Mouse (Mus musculus) liver, adult 2 months (tissue): ENCODE results near the gene C730034F03Rik. TPM values are rescaled to one million over a fixed set of nuclear protein-coding genes. Genes with fewer than 3 reads are reported as not detected.

Experiments used
- DNase-seq: peaks from one replicate; pipeline ENCODE4 v3.0.0-alpha.2; 2011; ENCODE audit warnings: low read depth, low spot score; ENCODE audit errors: extremely low read depth
- H3K27ac ChIP-seq: fragments of 200-500 bp; replicated peaks from 2 replicates; pipeline ENCODE4 v1.5.1; 2012; ENCODE audit warnings: low read depth, mild to moderate bottlenecking, control low read depth, inconsistent platforms, low read length; ENCODE audit not compliant: insufficient read depth
- H3K27me3 ChIP-seq: fragments of 200-500 bp; 2 replicates; pipeline ENCODE4 v1.6.1; 2012; ENCODE audit warnings: mild to moderate bottlenecking, moderate library complexity, low read length, inconsistent platforms; ENCODE audit not compliant: control insufficient read depth, insufficient read depth
- H3K36me3 ChIP-seq: fragments of 200-500 bp; 2 replicates; pipeline ENCODE4 v1.6.1; 2012; ENCODE audit warnings: low read length, inconsistent platforms; ENCODE audit not compliant: control insufficient read depth, insufficient read depth
- H3K4me1 ChIP-seq: fragments of 200-500 bp; 2 replicates; pipeline ENCODE4 v1.6.1; 2011; ENCODE audit warnings: low read length; ENCODE audit not compliant: control insufficient read depth, insufficient read depth
- H3K4me3 ChIP-seq: fragments of 200-500 bp; 2 replicates; pipeline ENCODE4 v1.5.1; 2011; ENCODE audit warnings: low read depth, mild to moderate bottlenecking, control low read depth, low read length, moderate library complexity; ENCODE audit not compliant: insufficient read depth
- H3K79me2 ChIP-seq: fragments of 200-500 bp; 2 replicates; pipeline ENCODE4 v1.6.1; 2012; ENCODE audit warnings: inconsistent platforms, mild to moderate bottlenecking, low read length, moderate library complexity; ENCODE audit not compliant: control insufficient read depth, insufficient read depth
- H3K9ac ChIP-seq: fragments of 200-500 bp; 2 replicates; pipeline ENCODE4 v1.6.1; 2012; ENCODE audit warnings: low read depth, mild to moderate bottlenecking, control low read depth, inconsistent platforms, low read length
- CTCF ChIP-seq: fragments of 200-500 bp; IDR thresholded peaks from 2 replicates; pipeline ENCODE4 v1.5.1; 2011; ENCODE audit warnings: low read depth, low read length, control low read depth
- POLR2A ChIP-seq: fragments of 200-500 bp; IDR thresholded peaks from 2 replicates; pipeline ENCODE4 v1.6.1; 2011; ENCODE audit warnings: low read length, control low read depth; ENCODE audit not compliant: insufficient read depth; ENCODE audit errors: extremely low read depth
- WGBS: fragments of 180-500 bp; shearing (Covaris S2); methylation state at CpG from one replicate; pipeline ENCODE4 v1.1.7; 2018; 5-methylcytosine and 5-hydroxymethylcytosine counted together
- polyA plus RNA-seq: library from polyadenylated mRNA; depleted of rRNA; stranded (reverse); fragments of >200 nt; gene quantifications from 2 replicates; pipeline ENCODE4 v1.2.3, GENCODE M21; 2012; rRNA removed
- total RNA-seq: library from RNA; depleted of rRNA; stranded (reverse); fragments of >200 nt; gene quantifications from 2 replicates; pipeline ENCODE4 v1.2.3, GENCODE M21; 2014; rRNA removed

C730034F03Rik gene
- total and polyA plus RNA-seq, 2 experiments, result 0.83 to 1.6 TPM

DNA sequence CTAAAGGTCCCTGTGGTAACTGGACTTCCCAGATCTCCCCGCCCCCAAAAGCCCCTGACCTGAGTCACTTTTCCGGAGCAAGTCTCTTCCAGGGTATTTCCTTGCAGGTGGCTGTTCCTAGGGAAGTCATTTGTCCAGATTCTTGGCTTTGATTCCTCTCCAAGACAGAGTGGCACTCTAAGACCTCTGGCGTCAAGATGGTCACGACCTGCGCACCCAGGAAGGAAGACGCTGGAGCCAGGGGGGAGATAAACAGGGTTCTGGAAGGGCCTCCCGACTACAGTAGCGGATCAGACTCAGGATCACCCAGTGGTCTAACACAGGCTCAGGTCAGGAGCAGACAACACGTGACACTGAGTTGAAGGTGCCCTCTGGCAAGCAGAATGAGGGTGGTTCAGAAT lies 47.7 kb downstream of the C730034F03Rik start, which contains the start of gene Arsa:
TSS of gene Arsa (minus strand) at position 335 of the 401 bp plus-strand sequence.
- H3K4me1 ChIP-seq, result peaks cover 18% of the 10 kb centered on the region
- no peaks in the 10 kb centered on the region for H3K36me3 ChIP-seq
- H3K4me3 ChIP-seq, result peak within 1 kb of the TSS; percentile 71
- no peak for TF ChIP-seq CTCF
- peak; percentile 37; the same call in 1 of the 2 replicates for TF ChIP-seq POLR2A
- H3K27me3 ChIP-seq, result no peaks in the 10 kb centered on the region
- peak within 1 kb of the TSS; percentile 68 for H3K9ac ChIP-seq
- 13% methylated on average over 9 of the region's 9 CpGs for WGBS
- peak; percentile 96 for DNase-seq
- H3K27ac ChIP-seq, result peak within 1 kb of the TSS; percentile 67
- no peaks in the 10 kb centered on the region for H3K79me2 ChIP-seq

DNA sequence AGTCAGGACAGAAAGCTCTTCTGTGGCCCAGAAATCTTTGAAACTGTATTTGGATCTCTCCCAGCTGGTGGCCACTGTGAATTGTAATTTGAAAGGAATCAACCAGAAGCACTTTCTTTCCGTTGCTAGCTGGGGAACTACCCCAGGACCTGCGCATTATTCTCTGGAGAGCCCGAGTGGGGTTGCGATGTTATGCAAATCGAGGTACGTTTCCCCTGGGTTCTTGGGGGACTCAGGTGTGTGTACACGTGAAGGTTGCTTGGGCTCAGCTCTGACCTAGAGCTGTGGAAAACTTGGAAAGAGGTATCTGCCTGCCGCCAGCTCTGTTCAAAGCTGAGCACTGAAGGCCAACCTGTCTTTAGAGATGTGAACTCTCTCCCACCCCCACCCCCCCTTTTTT lies 48.4 kb downstream of the C730034F03Rik start:
- Histone ChIP-seq H3K36me3 (no peaks in the 10 kb centered on the region), H3K79me2 (no peaks in the 10 kb centered on the region), H3K4me1 (peaks cover 18% of the 10 kb centered on the region), H3K27me3 (no peaks in the 10 kb centered on the region), H3K9ac (no peak overlapping the region), H3K27ac (peak overlapping the region; percentile 25; the same call in 1 of the 2 replicates), H3K4me3 (no peak overlapping the region)
- 59% methylated on average over 8 of the region's 8 CpGs for WGBS
- DNase-seq, result peak; percentile 76
- TF ChIP-seq POLR2A, result no peak
- TF ChIP-seq CTCF, result no peak

DNA sequence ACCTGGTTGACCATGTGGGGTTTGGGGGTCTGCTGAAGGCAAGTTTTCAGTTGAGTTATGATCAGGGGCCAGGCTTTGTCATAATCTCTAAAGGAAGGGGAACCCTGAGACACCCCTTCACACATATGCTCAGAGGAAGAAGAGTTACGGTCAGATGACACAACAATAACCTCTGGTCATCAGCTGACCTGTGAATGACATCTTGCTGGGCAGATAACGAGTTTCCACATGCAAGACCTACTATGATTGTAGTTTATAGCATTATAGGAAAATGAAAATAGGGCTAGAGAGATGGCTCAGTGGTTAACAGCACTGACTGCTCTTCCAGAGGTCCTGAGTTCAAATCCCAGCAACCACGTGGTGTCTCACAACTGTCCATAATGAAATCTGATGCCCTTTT lies 49.2 kb downstream of the C730034F03Rik start:
- Histone ChIP-seq H3K36me3 (no peaks in the 10 kb centered on the region), H3K79me2 (no peaks in the 10 kb centered on the region), H3K27ac (no peak overlapping the region), H3K9ac (no peak overlapping the region), H3K4me1 (peaks cover 18% of the 10 kb centered on the region), H3K27me3 (no peaks in the 10 kb centered on the region), H3K4me3 (no peak overlapping the region)
- DNase-seq, result peak; percentile 73
- 46% methylated on average over 3 of the region's 3 CpGs for WGBS
- no peak for TF ChIP-seq POLR2A
- TF ChIP-seq CTCF, result no peak

Other genes with a start within 250 kb of the C730034F03Rik start
- 80.0 and 111 TPM in 2 replicates for gene Plxnb2, start 248.8 kb upstream of the C730034F03Rik start, total RNA-seq
- 189 and 199 TPM in 2 replicates for gene Plxnb2, start 248.8 kb upstream of the C730034F03Rik start, polyA plus RNA-seq
- 2.8 and 3.4 TPM in 2 replicates for gene Dennd6b, start 233.1 kb upstream of the C730034F03Rik start, total RNA-seq
- 8.4 and 10.0 TPM in 2 replicates for gene Dennd6b, start 233.1 kb upstream of the C730034F03Rik start, polyA plus RNA-seq
- gene Ppp6r2, start 218.0 kb upstream of the C730034F03Rik start, total RNA-seq, result 43.9 and 57.5 TPM in 2 replicates
- 115 and 143 TPM in 2 replicates for gene Ppp6r2, start 218.0 kb upstream of the C730034F03Rik start, polyA plus RNA-seq
- 22.3 and 32.7 TPM in 2 replicates for gene Sbf1, start 114.3 kb upstream of the C730034F03Rik start, total RNA-seq
- gene Sbf1, start 114.3 kb upstream of the C730034F03Rik start, polyA plus RNA-seq, result 75.5 and 99.0 TPM in 2 replicates
- not detected in 2 replicates for gene Adm2, start 106.9 kb upstream of the C730034F03Rik start, total RNA-seq
- not detected in 2 replicates for gene Adm2, start 106.9 kb upstream of the C730034F03Rik start, polyA plus RNA-seq
- 0.28 and 0.54 TPM in 2 replicates for gene Miox, start 95.2 kb upstream of the C730034F03Rik start, total RNA-seq
- gene Miox, start 95.2 kb upstream of the C730034F03Rik start, polyA plus RNA-seq, result 0.31 and 0.32 TPM in 2 replicates
- gene Lmf2, start 73.9 kb upstream of the C730034F03Rik start, total RNA-seq, result 4.3 and 8.0 TPM in 2 replicates
- 20.8 and 21.3 TPM in 2 replicates for gene Lmf2, start 73.9 kb upstream of the C730034F03Rik start, polyA plus RNA-seq
- 26.9 and 31.7 TPM in 2 replicates for gene Ncaph2, start 73.9 kb upstream of the C730034F03Rik start, total RNA-seq
- 52.1 and 63.9 TPM in 2 replicates for gene Ncaph2, start 73.9 kb upstream of the C730034F03Rik start, polyA plus RNA-seq
- 105 and 131 TPM in 2 replicates for gene Sco2, start 55.7 kb upstream of the C730034F03Rik start, total RNA-seq
- 353 and 400 TPM in 2 replicates for gene Sco2, start 55.7 kb upstream of the C730034F03Rik start, polyA plus RNA-seq
- 48.7 and 62.5 TPM in 2 replicates for gene Tymp, start 52.5 kb upstream of the C730034F03Rik start, total RNA-seq
- gene Tymp, start 52.5 kb upstream of the C730034F03Rik start, polyA plus RNA-seq, result 126 and 160 TPM in 2 replicates
- gene Odf3b, start 50.3 kb upstream of the C730034F03Rik start, total RNA-seq, result 2.0 and 3.8 TPM in 2 replicates
- 29.8 and 41.7 TPM in 2 replicates for gene Odf3b, start 50.3 kb upstream of the C730034F03Rik start, polyA plus RNA-seq
- gene Klhdc7b, start 44.7 kb upstream of the C730034F03Rik start, total RNA-seq, result 0.07 and 0.28 TPM in 2 replicates
- 0.30 and 0.34 TPM in 2 replicates for gene Klhdc7b, start 44.7 kb upstream of the C730034F03Rik start, polyA plus RNA-seq
- not detected in 2 replicates for gene Syce3, start 19.1 kb upstream of the C730034F03Rik start, total RNA-seq
- not detected in 2 replicates for gene Syce3, start 19.1 kb upstream of the C730034F03Rik start, polyA plus RNA-seq
- gene Cpt1b, start 3.7 kb upstream of the C730034F03Rik start, total RNA-seq, result 1.5 and 1.9 TPM in 2 replicates
- 0.82 and 1.3 TPM in 2 replicates for gene Cpt1b, start 3.7 kb upstream of the C730034F03Rik start, polyA plus RNA-seq
- not detected in 2 replicates for gene Gm44502, start 107 bp downstream of the C730034F03Rik start, total RNA-seq
- 0.30 and 1.5 TPM in 2 replicates for gene Gm44502, start 107 bp downstream of the C730034F03Rik start, polyA plus RNA-seq
- 25.4 and 25.9 TPM in 2 replicates for gene Chkb, start 319 bp downstream of the C730034F03Rik start, total RNA-seq
- 42.0 and 47.2 TPM in 2 replicates for gene Chkb, start 319 bp downstream of the C730034F03Rik start, polyA plus RNA-seq
- gene Mapk8ip2, start 24.3 kb downstream of the C730034F03Rik start, total RNA-seq, result not detected in 2 replicates
- gene Mapk8ip2, start 24.3 kb downstream of the C730034F03Rik start, polyA plus RNA-seq, result 0.01 TPM in 1 of 2 replicates, not detected in the other
- gene Arsa, start 47.8 kb downstream of the C730034F03Rik start, total RNA-seq, result 4.2 and 6.7 TPM in 2 replicates
- gene Arsa, start 47.8 kb downstream of the C730034F03Rik start, polyA plus RNA-seq, result 18.2 and 29.1 TPM in 2 replicates
- 1.5 and 3.2 TPM in 2 replicates for gene Shank3, start 70.0 kb downstream of the C730034F03Rik start, total RNA-seq
- gene Shank3, start 70.0 kb downstream of the C730034F03Rik start, polyA plus RNA-seq, result 2.7 and 3.9 TPM in 2 replicates
- not detected in 2 replicates for gene Acr, start 138.7 kb downstream of the C730034F03Rik start, total RNA-seq
- 0.10 and 0.16 TPM in 2 replicates for gene Acr, start 138.7 kb downstream of the C730034F03Rik start, polyA plus RNA-seq
- 1.4 and 1.7 TPM in 2 replicates for gene Rabl2, start 162.3 kb downstream of the C730034F03Rik start, total RNA-seq
- 3.6 and 4.0 TPM in 2 replicates for gene Rabl2, start 162.3 kb downstream of the C730034F03Rik start, polyA plus RNA-seq